Mouse (Mus musculus) heart, postnatal 25 days (tissue): ENCODE data around the gene Garnl3. TPM values are rescaled to one million over a fixed set of nuclear protein-coding genes. Genes with fewer than 3 reads are reported as not detected.
"Not testable (repeated sequence)": the region's sequence is repeated elsewhere in the genome, so short reads cannot be mapped to it uniquely, and the experiment has no call there.

Experiments
- DNase-seq: peaks from one replicate; pipeline ENCODE4 v3.0.0; 2022; ENCODE audit warnings: low spot score
- intact Hi-C: fragments of 180-260 bp; cut with DNase I; formaldehyde crosslinking; loops from one replicate; pipeline ENCODE4 v1.15.1; 2025
- total RNA-seq, 2 experiments: library from RNA; stranded (reverse); gene quantifications; 2 replicates each; pipeline ENCODE4 v1.2.3; 2021

The Garnl3 gene
- total RNA-seq, 2 experiments from 2014 or later = 3.0 to 3.3 TPM

- DNase-seq = no peak
- intact Hi-C loops = no loop called here
Measured at GRCm38 (mm10) chr2:33095221-33095671, 36.2 kb downstream of the Garnl3 start.

- intact Hi-C loops = no loop called here
- DNase-seq = no peak
Measured at GRCm38 (mm10) chr2:33090620-33091520, 40.6 kb downstream of the Garnl3 start.

GRCm38 (mm10) chr2:33090033-33090400 is 41.4 kb downstream of the Garnl3 start:
- DNase-seq, intact Hi-C loops: not testable (repeated sequence)

- DNase-seq = no peak
- intact Hi-C loops = no loop called here
Measured at GRCm38 (mm10) chr2:33089356-33090032, 42.0 kb downstream of the Garnl3 start.

GRCm38 (mm10) chr2:33086671-33087363 is 44.6 kb downstream of the Garnl3 start:
- intact Hi-C loops = no loop called here
- DNase-seq = no peak

- intact Hi-C loops = no loop called here
- no peak for DNase-seq
Measured at GRCm38 (mm10) chr2:33086016-33086596, 45.3 kb downstream of the Garnl3 start.

- intact Hi-C loops = no loop called here
- no peak for DNase-seq
Measured at GRCm38 (mm10) chr2:33084221-33084620, 47.2 kb downstream of the Garnl3 start.

GRCm38 (mm10) chr2:33080166-33080565 is 51.3 kb downstream of the Garnl3 start:
- intact Hi-C loops = no loop called here

GRCm38 (mm10) chr2:33077252-33077651 is 54.2 kb downstream of the Garnl3 start:
- no peak for DNase-seq
- intact Hi-C loops = no loop called here

More at GRCm38 (mm10) chr2:33080166-33080565, 51.3 kb downstream of the Garnl3 start:
- DNase-seq = no peak

- no peak for DNase-seq
- intact Hi-C loops = no loop called here
Measured at GRCm38 (mm10) chr2:33074931-33075330, 56.5 kb downstream of the Garnl3 start.

GRCm38 (mm10) chr2:33074188-33074587 is 57.3 kb downstream of the Garnl3 start:
- no peak for DNase-seq
- intact Hi-C loops = no loop called here

- intact Hi-C loops = no loop called here
- no peak for DNase-seq
Measured at GRCm38 (mm10) chr2:33072333-33072732, 59.1 kb downstream of the Garnl3 start.

- intact Hi-C loops = no loop called here
Measured at GRCm38 (mm10) chr2:33065610-33066009, 65.8 kb downstream of the Garnl3 start.

GRCm38 (mm10) chr2:33062744-33063143 is 68.7 kb downstream of the Garnl3 start:
- intact Hi-C loops = no loop called here
- no peak for DNase-seq

More at GRCm38 (mm10) chr2:33065610-33066009, 65.8 kb downstream of the Garnl3 start:
- no peak for DNase-seq

- intact Hi-C loops = no loop called here
Measured at GRCm38 (mm10) chr2:33058926-33059325, 72.5 kb downstream of the Garnl3 start.

GRCm38 (mm10) chr2:33057514-33057913 is 73.9 kb downstream of the Garnl3 start:
- intact Hi-C loops = no loop called here
- DNase-seq = no peak

More at GRCm38 (mm10) chr2:33058926-33059325, 72.5 kb downstream of the Garnl3 start:
- no peak for DNase-seq

GRCm38 (mm10) chr2:33053966-33054365 is 77.5 kb downstream of the Garnl3 start:
- intact Hi-C loops = no loop called here
- DNase-seq = no peak

- intact Hi-C loops = no loop called here
- DNase-seq = no peak
Measured at GRCm38 (mm10) chr2:33047360-33047759, 84.1 kb downstream of the Garnl3 start.

- intact Hi-C loops = no loop called here
- no peak for DNase-seq
Measured at GRCm38 (mm10) chr2:33046919-33047318, 84.5 kb downstream of the Garnl3 start.

GRCm38 (mm10) chr2:33045899-33046298 is 85.6 kb downstream of the Garnl3 start:
- DNase-seq = peak; percentile 23
- intact Hi-C loops = no loop called here
